Mouse (Mus musculus) thymus, postnatal 10 days (tissue): ENCODE results near the gene Snap29.

Experiments used
- DNase-seq, 2 experiments: peaks; one replicate each; pipeline ENCODE4 v3.0.0; 2021; ENCODE audit warnings: low spot score in 2 of 2

Gene Snap29

DNA sequence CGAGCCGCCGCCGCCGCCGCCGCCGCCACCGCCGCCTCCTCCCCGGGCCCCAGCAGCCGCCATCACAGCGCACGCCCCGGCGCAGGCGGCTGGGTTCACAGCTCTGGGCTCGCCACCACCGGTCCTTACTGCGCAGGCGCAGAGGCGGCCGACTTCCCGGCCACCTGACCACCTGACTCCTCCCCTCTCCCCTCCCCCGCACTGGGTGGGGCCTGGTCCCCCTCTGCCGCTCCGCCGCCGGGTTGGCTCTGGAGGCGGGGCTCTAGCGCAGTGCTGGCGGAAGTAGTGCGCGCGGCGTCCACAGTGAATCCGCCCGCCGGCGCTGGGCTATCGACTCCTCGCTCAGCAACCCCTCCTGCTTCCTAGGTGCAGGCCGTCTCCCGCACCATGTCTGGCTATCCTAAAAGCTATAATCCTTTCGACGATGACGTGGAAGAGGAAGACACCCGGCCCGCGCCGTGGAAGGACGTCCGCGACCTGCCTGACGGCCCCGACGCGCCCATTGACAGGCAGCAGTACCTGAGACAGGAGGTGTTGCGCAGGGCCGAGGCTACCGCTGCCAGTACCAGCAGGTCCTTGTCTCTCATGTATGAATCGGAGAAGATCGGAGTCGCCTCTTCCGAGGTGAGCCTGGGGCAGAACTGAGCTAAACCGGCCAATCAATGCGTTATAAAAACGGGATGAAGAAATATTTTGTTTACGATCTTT lies at the start of gene Snap29, which contains the start of gene Pi4ka:
Gene Snap29, plus strand, starts transcription at position 251 of the 708 bp plus-strand sequence.
Gene Pi4ka, minus strand, starts transcription at position 579 of the 708 bp plus-strand sequence.
- DNase-seq, result peak; percentile 100

DNA sequence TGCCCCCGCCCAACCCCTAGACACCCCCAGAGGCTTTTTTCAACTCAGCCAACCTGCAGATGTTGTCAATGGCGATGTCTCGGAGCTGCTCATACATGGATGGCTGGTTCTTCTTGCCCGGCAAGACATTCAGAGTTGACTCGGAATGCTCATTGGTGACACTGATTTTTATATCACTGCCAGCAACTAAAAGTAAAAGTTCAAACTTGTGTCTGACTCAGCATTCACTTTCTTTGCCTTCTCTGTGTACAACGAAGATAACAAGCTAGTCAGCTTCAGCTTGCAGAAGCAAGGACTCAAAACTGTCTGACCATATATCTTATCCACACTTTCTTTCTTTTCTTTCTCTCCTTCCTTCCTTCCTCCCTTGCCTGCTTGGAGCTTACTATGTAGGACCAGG lies 49.8 kb upstream of the Snap29 start:
- no peak for DNase-seq

DNA sequence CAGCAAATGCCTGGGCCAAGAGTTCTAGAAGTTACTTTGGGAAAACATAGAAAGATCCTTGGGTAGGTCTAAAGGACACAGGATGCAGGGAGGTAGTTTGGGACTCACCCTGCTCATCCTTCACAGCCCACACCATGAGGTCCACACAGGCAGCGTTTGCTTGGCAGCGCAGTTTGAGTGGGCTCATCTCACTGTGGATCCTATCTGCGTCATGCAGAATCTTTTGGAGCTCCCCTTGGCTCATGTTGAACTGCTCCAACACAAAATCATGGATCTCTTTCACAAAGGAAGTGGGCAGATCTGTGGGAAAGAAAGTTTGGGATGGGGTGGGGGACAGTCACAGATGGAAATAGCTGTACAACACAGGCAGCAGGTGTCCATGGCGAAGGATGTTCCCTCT lies 47.0 kb upstream of the Snap29 start:
- DNase-seq, result no peak

DNA sequence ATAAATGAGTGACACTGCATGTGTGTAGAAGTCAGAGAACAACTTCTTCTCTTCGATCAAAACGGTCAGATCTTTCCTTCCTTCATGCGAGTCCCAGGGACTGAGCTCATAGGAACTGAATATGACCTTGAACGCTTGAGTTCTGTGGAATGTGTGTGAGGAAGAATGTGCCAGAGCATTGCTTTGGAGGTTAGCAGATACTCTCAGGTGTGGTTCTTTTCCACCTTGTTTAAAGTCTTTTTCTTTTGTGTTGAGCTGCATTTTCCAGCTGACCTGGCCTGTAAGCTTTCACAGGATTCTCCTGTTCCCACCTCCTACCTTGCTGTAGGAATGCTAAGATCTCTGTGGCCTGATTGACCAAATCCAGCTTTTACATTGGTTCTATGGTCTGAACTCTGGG lies 23.5 kb upstream of the Snap29 start:
- no peak for DNase-seq

DNA sequence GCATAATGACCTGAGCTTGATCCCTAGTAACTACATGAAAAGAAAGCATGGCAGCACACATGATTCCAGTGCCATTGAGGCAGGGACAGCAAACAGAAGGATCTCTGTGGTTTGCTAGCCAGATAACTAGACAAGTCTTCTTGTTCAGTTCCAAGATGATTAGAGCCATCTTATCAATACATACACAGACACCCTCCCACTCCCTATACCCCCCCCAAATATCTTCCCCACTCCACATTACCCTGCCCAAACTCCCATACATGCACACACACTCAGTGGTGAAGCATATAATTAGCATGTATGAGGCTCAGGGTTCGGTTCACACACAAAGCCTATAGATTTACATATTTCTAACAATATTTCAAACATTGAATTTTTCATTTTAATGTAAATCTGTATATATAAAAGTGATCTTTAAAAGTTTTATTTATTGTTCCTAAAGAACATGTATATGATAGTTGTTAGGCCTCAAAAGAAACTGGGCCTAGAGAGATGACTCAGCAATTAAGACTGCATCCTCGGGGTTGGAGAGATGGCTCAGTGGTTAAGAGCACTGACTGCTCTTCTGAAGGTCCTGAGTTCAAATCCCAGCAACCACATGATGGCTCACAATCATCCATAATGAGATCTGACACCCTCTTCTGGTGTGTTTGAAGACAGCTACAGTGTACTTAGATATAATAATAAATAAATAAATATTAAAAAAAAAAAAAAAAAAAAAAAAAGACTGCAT lies 22.0 kb upstream of the Snap29 start:
- DNase-seq, result no peak

DNA sequence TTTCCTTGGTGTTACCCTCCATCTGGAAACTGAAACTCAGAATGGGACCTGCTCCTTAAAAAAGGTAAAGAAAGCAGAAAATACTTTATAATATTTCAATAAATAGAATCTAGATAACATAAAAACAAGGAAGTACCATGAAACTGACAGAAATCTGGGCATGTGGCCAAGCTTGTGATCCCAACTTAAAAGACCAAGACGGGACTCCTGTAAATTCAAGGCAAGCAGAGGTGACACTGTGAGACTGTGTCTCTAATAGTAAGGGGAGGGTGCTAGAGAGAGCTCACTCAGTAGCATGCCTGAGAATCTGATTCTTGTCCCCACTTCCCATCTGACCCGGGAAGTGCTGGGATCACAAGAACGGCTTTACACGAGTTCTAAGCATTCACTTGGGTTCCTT lies 13.0 kb upstream of the Snap29 start:
- no peak for DNase-seq

DNA sequence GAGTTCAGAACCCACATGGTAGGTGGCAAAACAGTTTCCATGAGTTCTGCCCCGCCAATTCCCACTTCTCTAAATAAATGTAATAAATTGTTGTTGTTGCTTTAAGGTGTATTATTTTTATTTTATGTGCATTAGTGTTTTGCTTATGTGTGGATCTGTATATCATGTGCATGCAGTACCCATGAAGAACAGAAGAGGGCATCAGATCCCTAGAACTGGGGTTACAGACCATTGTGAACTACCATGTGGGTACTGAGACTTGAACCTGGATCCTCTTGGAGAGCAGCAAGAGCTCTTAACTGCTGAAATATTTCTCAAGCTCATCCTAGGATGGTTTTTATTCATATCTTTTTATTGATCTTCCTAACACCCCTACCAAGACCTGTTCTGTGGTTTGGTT lies 2.9 kb upstream of the Snap29 start:
- peak; percentile 20 to 63 for DNase-seq

DNA sequence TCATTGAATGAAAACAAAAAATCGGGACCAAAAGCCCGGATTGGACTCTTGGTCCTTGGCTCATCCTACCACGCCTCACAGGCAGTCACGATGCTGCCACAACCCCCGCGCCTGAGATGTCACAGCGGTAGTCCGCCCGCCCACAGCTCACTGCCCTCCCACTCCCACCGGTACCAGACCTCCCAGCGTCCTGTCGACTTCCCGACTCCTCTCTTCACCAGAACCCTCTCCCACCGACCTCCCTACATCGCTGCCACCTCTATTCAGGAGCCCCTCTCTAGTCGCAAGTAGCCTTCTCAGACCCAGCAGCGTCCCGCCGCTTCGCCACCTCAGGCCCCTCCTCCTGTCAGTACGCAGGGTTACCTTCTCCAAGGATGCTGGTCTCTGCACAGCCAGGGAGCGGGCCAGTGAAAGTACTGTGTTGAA lies 502 bp upstream of the Snap29 start:
- peak in 1 of 2 experiments; percentile 58 for DNase-seq

DNA sequence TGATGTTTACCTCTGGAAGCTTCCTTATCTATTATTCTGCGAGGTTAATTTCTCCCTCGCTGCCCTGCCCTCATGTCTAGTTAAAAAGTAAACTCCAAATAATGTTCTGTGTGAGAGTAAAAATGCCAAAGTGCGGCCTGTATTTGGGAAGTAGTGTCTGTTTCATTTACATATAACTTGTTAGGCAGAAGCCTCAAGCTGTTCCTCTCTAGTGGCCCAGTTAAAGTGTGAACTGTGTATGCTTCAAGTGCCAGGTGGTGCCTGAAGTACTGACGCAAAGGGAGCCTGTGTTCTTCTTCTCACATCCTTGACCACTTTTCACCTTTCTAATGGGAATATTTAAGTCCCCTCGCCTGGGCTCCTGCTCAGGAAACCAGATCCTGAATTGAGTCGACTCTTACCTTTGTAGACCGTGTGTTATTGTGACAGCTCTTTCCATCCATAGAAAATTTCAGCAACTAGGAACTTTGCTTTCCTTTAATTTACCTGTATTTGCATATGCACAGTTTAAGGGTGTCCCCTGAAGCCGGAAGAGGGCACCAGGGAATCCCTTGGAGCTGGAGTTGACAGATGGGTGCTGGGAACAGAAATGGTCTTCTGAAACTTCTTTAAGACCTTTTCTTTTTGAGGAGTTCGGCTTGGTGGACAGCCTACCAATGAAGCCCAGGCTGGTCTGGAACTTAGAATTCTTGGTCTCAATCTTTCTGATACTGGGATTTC lies 886 bp downstream of the Snap29 start:
- peak in 1 of 2 experiments; percentile 7 for DNase-seq

DNA sequence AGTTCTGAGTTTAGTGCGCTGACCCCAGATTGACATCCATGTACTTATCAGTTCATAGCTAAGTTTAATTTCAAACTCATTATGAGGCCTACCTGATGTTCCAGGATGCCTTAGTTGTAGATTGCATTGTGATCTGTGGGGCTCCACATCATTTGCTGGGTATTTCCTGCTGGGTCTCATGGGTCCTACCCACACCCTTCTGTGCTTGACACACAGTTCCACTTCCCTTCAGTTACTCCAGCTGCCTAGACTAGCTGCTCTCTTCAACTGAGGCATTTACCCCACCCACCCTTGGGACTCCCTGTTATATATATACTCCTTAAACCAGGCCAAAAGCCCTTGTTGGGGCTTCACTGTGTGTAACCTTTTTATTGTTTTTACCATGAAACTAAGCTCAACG lies 3.3 kb downstream of the Snap29 start:
- DNase-seq, result no peak

DNA sequence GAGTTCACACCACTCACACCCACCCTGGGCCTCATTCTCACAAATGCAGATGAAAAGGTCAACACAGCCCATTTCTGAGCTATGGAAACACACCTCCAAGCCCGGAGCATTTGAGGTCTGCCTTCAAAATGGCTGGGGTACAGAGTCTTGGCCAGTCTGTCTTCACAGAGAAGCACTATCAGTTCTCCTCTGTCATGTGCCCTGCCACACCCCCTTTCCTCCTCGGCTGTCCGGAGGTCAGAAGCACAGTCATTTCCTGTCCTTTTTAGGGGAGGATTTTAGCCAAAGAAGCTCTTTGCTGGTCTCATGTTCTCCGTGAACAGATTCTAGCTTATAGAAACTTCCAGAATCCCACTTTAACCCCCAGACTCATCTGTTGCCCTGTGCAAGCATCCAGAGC lies 4.4 kb downstream of the Snap29 start:
- no peak for DNase-seq

DNA sequence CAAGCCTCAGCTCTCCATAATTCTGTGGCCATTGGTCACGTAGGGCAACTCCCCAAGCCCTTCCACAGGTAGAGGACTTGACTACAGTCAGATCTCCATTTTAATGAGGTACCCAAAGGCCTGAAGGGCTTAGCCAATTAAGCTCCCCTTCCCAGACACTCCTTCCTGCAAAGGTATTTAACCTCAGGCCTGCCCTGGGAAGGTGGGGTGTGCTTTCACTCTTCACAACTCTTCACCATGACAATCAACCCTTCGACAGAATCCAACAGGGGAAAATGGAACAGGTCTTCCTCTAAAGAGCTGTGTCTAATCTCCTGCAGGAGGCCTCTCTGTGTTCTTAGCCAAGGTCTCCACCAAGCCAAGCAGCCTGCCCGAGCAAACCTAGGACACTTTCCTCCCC lies 17.2 kb downstream of the Snap29 start:
- DNase-seq, result no peak

DNA sequence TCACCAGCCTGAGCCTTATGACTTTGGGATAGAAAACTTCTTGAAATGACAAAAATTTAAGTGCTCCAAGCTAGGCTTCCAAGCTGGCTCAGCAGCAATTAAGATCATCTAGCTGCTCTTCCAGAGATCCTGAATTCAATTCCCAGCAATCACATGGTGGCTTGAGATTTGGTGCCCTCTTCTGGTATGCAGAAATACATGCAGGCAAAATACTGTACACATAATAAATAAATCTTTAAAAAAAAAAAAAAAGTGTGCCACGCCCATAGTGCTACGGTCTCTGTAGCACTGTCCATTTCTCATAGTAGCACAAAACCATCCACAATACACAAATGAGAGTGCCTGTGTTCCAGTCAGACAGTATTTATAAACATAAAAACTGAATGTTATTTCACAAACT lies 26.8 kb downstream of the Snap29 start:
- DNase-seq, result no peak

DNA sequence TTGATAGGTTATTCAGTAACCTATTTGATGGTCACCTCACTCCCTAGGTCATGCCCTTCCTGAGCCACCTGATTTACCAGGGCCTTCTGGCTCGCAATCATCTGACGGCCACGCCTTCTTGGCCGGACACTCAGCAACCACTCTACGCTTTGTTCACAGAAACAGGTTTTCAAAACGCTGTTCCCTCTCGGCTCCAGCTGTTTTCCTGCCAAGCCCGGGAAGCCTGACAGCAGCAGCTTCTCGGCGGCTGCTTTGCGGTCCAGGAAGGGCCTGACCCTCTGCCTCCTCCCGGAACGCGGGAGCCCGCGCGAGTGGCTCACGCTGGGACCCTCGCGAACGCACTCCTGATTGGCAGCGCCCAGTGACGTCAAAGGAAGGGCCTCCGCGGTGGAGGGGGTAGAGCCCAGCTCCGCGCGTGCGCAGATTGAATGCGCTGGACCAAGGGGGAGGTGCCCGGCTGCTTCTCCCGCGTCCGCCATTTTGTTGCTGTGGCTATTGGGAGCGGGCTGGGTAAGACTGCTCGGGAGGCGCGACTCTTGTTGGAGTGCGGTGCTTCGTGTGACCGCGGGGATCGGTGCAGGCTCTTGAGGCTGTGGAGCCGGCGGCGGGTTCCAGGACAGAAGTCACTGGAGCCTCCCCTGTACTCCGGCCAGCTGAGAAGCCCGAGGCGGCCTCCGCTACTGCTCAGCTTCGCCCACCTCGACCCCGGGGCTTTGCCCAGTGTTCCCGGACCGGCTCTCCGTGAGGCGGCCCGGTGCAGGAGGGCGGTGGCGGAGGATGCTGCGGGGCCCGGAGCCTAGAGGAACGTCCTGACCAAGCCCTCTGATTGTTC lies 46.0 kb downstream of the Snap29 start, which contains the start of gene Crkl:
Gene Crkl, plus strand, starts transcription at position 447 of the 832 bp plus-strand sequence.
- peak; percentile 97 to 99 for DNase-seq

DNA sequence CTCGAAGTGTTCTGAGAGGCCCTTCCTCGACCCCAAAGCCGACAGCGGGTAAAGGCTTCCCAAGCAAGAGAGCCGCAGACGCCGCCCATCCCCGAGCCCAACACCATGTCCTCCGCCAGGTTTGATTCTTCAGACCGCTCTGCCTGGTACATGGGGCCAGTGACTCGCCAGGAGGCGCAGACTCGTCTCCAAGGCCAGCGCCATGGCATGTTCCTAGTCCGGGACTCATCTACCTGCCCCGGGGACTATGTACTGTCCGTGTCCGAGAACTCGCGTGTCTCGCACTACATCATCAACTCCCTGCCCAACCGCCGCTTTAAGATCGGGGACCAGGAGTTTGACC lies 46.6 kb downstream of the Snap29 start:
- DNase-seq, result peak in 1 of 2 experiments; percentile 32

DNA sequence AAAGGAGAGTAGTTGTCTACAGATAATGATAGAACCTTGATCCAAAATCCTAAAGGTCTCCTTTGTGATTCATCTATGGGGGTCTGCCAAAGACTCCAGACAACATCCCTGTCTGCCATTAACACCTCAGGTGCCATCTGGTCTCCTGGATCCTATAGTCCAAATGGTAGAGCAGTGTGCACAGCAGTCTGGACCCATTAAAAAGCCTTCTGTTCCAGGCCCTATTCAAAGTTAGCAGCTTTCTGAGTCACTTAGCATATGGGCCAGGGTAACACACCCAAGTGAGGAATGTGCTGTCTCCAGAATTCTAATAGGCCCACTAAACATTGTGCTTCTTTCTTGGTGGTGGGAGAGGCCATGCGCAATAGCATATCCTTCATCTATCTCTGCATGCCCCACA lies 51.1 kb downstream of the Snap29 start:
- no peak for DNase-seq

DNA sequence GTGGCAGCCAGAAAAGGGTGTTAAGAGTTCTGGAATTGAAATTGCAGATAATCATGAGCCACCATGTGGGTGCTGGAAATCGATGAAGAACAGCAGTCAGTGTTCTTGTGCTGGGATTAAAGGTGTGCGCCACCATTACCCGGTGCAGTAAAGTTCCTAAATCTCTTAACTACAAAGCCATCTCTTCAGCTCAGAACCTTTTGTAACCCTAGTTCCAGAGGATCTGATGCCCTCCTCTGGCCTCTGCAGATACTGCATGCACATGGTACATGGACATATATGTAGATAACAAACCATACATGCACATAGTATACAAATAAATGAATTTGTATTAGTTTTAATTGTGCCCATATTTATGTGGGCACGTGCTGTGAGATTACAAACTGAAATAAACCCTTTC lies 54.5 kb downstream of the Snap29 start:
- peak; percentile 23 to 44 for DNase-seq

DNA sequence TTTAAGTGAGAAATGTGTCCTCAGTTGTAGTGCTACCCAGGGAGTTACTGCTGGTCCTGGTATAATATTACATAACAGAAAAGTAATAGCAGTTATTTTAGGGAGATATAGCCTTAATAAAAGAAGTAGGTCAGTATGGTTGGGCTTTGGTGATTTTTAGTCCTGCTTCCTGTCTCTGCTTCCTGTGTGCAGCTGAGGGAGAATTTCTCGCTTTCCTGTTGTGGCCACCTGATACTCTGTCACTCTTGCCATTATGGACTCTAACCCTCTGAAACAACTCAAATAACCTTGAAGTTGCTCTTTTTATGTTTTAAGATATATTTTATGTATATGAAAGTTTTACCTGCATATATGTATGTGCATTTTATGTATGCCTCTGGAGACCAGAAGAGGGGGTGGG lies 55.8 kb downstream of the Snap29 start:
- DNase-seq, result no peak

DNA sequence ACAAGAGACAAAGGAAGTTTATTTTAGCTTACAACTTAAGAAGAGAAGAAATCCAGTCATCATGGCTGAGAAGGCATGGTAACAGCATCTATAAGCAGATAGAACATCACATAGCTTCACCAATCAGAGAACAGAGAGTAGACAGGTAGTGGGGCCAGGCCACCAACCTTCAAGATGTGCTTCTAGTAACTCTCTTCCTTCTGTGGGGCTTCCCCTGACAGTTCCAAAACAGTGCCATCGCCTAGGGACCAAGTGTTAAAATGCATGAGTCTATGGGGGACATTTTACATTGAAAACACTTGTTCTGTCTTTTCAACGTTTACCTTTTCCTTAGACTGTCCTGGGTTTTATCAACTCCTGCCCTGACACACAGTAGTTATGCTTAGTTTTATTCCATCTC lies 57.4 kb downstream of the Snap29 start:
- no peak for DNase-seq

DNA sequence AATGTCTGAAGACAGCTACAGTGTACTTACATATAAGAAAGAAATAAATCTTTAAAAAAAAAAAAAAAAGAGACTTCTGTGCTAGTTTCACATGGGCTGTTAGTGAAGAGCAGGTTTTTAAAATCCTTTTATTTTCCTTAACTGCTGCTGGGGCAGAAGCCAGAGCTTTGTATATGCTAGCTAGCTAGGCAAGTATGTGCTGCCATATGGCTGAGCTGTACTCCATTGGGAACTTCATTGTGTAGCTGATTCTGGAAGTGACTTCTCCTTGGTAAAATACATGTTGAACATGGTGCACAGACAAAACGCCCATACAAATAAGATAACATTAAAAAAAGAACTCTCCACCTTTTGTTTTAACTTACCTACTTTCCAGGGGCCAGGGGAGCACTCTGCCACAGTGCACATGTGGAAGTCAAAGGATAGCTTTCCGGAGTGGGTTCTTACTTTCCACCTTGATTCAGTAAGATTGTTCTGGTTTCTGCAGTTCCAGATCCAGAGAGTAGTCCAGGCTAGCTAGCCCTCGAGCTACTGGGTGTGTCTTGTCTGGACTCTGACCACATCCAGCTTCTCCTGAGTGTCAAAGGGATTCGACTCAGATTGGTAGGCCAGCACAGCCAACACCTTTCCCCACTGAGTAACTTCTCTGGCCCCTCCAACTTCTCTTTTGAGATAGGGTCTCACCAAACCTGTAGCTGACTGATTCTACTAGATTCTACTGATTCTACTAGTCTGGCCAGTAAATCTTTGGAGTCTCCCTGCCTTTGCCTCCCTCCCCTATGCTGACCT lies 61.3 kb downstream of the Snap29 start:
- DNase-seq, result no peak

DNA sequence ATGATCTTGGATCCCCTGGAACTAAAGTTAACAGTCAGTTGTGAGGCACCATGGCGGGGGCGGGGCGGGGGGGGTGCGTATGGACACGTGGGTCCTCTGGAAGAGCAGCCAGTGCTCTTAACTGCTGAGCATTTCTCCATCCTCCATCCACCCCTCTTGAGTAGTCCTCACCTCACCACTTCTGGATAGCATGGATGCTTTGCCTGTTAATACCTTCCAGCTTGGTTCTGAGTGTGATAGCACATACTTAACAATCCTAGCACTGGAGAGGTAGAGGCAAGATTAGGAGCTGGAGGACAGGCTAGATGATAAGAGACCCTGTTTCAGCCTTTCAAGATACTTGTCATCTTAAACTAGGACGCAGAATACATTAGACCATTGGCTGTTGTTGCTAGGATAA lies 66.7 kb downstream of the Snap29 start:
- no peak for DNase-seq
